Mouse (Mus musculus): Measurements from ENCODE around the gene Ube2g1.
"Not testable (repeated sequence)": the region's sequence is repeated elsewhere in the genome, so short reads cannot be mapped to it uniquely, and the experiment has no call there.

The Ube2g1 gene

GRCm38 (mm10) chr11:72689551-72690510, 82.7 kb downstream of the Ube2g1 start, which contains the start of gene Ankfy1:
Gene Ankfy1, plus strand, starts transcription at chr11:72690006.
- peak; percentile 88 for DNase-seq (ENCODE audit: extremely low read depth, low read depth)

GRCm38 (mm10) chr11:72692353-72692752, 85.3 kb downstream of the Ube2g1 start:
- no peak for DNase-seq (ENCODE audit: extremely low read depth, low read depth)

GRCm38 (mm10) chr11:72695025-72695424, 87.9 kb downstream of the Ube2g1 start:
- DNase-seq (ENCODE audit: extremely low read depth, low read depth), result no peak

- no peak for DNase-seq (ENCODE audit: extremely low read depth, low read depth)
These were observed 89.4 kb downstream of the Ube2g1 start for GRCm38 (mm10) chr11:72696368-72696971.

GRCm38 (mm10) chr11:72697323-72697722, 90.2 kb downstream of the Ube2g1 start:
- DNase-seq (ENCODE audit: extremely low read depth, low read depth), result no peak

- DNase-seq (ENCODE audit: extremely low read depth, low read depth), result not testable (repeated sequence)
These were observed 98.0 kb downstream of the Ube2g1 start for GRCm38 (mm10) chr11:72705111-72705510.

- no peak for DNase-seq (ENCODE audit: extremely low read depth, low read depth)
These were observed 105.6 kb downstream of the Ube2g1 start for GRCm38 (mm10) chr11:72712721-72713120.

GRCm38 (mm10) chr11:72718161-72718560, 111.1 kb downstream of the Ube2g1 start:
- DNase-seq (ENCODE audit: extremely low read depth, low read depth), result no peak

GRCm38 (mm10) chr11:72723165-72723564, 116.1 kb downstream of the Ube2g1 start:
- DNase-seq (ENCODE audit: extremely low read depth, low read depth), result no peak

GRCm38 (mm10) chr11:72723871-72724270, 116.8 kb downstream of the Ube2g1 start:
- no peak for DNase-seq (ENCODE audit: extremely low read depth, low read depth)

- no peak for DNase-seq (ENCODE audit: extremely low read depth, low read depth)
These were observed 118.9 kb downstream of the Ube2g1 start for GRCm38 (mm10) chr11:72726023-72726422.

GRCm38 (mm10) chr11:72733736-72734135, 126.7 kb downstream of the Ube2g1 start:
- no peak for DNase-seq (ENCODE audit: extremely low read depth, low read depth)

- DNase-seq (ENCODE audit: extremely low read depth, low read depth), result no peak
These were observed 127.9 kb downstream of the Ube2g1 start for GRCm38 (mm10) chr11:72734840-72735518.

- DNase-seq (ENCODE audit: extremely low read depth, low read depth), result no peak
These were observed 128.4 kb downstream of the Ube2g1 start for GRCm38 (mm10) chr11:72735519-72735860.

All from MEL-GATA-1-ER (cell line).